Mouse (Mus musculus) heart, embryonic 14.5 days (tissue): ENCODE measurements at regions not wholly inside any gene's neighbourhood (a gene's known extent, or its start where the extent isn't known, plus 50 kb on each side); places are given as distances from the start of the nearest gene placed in this dataset.
A peak's percentile ranks its signal among the peaks of the same experiment; 100 is the strongest.

ENCODE experiments used
- ATAC-seq: fragments of 200-750 bp; cut with Nextera tagmentation; 2 replicates; pipeline ENCODE4 v1.8.0; 2017; ENCODE audit warnings: low read depth, moderate TSS enrichment; ENCODE audit not compliant: insufficient number of reproducible peaks, insufficient read depth, low FRiP score
- H3K27ac ChIP-seq, 2 experiments: fragments of 200-500 bp in 1 of 2; fragments of 300-500 bp in 1 of 2; sonication (generic) in 1 of 2; replicated peaks in 1 of 2; 2 replicates each; pipeline ENCODE4 v1.5.1; 2012 to 2014; ENCODE audit warnings: low read depth in 2 of 2, low read length in 2 of 2, control low read depth in 1 of 2, mild to moderate bottlenecking in 1 of 2, mixed read lengths in 1 of 2; ENCODE audit not compliant: control insufficient read depth in 1 of 2, insufficient read depth in 1 of 2
- H3K27me3 ChIP-seq: fragments of 300-500 bp; sonication (generic); 2 replicates; pipeline ENCODE4 v1.6.1; 2014; ENCODE audit warnings: mild to moderate bottlenecking, low read length, control low read depth; ENCODE audit not compliant: control insufficient read depth, insufficient read depth
- H3K36me3 ChIP-seq: fragments of 300-500 bp; sonication (generic); 2 replicates; pipeline ENCODE4 v1.6.1; 2014; ENCODE audit warnings: mild to moderate bottlenecking, control low read depth, low read length, mixed read lengths; ENCODE audit not compliant: control insufficient read depth, insufficient read depth
- H3K4me1 ChIP-seq, 2 experiments: fragments of 200-500 bp in 1 of 2; fragments of 300-500 bp in 1 of 2; sonication (generic) in 1 of 2; 2 replicates each; pipeline ENCODE4 v1.6.1; 2012 to 2014; ENCODE audit warnings: low read length in 2 of 2, control low read depth in 1 of 2, mixed read lengths in 1 of 2; ENCODE audit not compliant: control insufficient read depth in 2 of 2, insufficient read depth in 2 of 2
- H3K4me2 ChIP-seq: fragments of 300-500 bp; sonication (generic); 2 replicates; pipeline ENCODE4 v1.6.1; 2014; ENCODE audit warnings: mild to moderate bottlenecking, low read length
- H3K4me3 ChIP-seq, 2 experiments: fragments of 200-500 bp in 1 of 2; fragments of 300-500 bp in 1 of 2; sonication (generic) in 1 of 2; 2 replicates each; pipeline ENCODE4 v1.5.1; 2012 to 2014; ENCODE audit warnings: low read length in 2 of 2, mild to moderate bottlenecking in 2 of 2, control low read depth in 1 of 2, low read depth in 1 of 2, moderate library complexity in 1 of 2; ENCODE audit not compliant: control insufficient read depth in 1 of 2, insufficient read depth in 1 of 2
- H3K9ac ChIP-seq: fragments of 300-500 bp; sonication (generic); 2 replicates; pipeline ENCODE4 v1.6.1; 2014; ENCODE audit warnings: mild to moderate bottlenecking, low read length
- H3K9me3 ChIP-seq: fragments of 300-500 bp; sonication (generic); 2 replicates; pipeline ENCODE4 v1.6.1; 2016; ENCODE audit warnings: low read length, control low read depth; ENCODE audit not compliant: control insufficient read depth
- WGBS: fragments of 180-500 bp; shearing (Covaris S2); extraction: QIAGEN DNeasy Blood & Tissue Kit; methylation state at CpG from one replicate; pipeline ENCODE4 v1.1.7; 2014; 5-methylcytosine and 5-hydroxymethylcytosine counted together

DNA sequence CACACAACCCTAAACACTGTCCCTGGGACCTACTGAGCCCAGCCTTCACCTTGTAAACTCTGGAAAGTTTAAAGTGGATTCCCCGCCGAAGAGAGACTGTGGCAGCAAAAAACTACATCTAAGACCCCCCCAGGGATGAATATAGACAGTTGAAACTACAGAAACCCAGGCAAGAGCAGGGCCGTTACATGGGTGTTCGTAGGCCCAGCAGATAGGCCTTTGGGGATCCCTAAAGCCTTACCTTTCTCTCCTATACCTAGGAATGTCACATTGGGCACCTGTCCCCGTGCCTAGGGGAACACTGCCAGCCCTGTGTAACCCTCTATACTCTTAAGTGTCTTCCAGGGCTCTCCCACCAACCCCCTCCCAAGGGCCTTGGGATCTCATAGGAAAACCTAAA, 105.2 kb downstream of the Zfp36l2 start:
- Histone ChIP-seq H3K4me1 (peaks cover 44 to 46% of the 10 kb centered on the region in 2 experiments), H3K9ac (no peak overlapping the region), H3K9me3 (no peaks in the 10 kb centered on the region), H3K4me3 (no peak overlapping the region), H3K27me3 (no peaks in the 10 kb centered on the region), H3K4me2 (no peak overlapping the region), H3K27ac (peak overlapping the region in 1 of 2 experiments; percentile 37; a peak in 1 of 4 replicates), H3K36me3 (no peaks in the 10 kb centered on the region)
- 88% methylated on average over 5 of the region's 5 CpGs for WGBS
- no peak for ATAC-seq

DNA sequence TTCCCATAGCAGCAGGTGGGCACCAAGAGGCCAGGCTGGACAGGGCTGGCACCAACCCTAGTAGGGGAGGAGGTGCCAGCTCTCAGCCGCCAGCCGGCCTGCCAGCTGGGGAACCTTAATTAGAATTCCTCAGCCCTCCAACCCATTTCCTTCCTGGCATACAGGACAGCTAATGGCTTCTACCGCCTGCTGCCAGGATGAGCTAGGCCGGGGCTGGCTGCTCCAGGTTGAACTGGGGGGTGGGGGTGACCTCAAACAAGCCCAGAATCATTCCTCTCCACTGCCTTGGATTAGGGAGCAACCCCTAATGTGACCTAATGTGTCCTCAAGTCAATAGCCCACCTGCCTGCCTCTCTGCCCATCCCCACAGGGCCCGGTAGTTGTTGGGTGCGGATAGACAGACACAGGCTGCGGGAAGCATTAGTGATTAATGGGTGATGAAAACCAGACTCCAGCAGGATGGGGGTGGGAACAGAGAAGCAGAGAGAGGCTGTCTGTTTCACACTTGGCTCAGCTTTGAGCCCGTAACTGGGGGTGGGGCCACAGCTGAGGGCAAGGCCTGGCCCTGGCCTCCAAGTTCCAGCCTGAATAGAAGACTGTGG, 105.9 kb downstream of the Zfp36l2 start:
- Histone ChIP-seq H3K4me1 (peaks cover 44 to 46% of the 10 kb centered on the region in 2 experiments), H3K4me3 (no peak overlapping the region)
- WGBS, result 28% methylated on average over 8 of the region's 8 CpGs

DNA sequence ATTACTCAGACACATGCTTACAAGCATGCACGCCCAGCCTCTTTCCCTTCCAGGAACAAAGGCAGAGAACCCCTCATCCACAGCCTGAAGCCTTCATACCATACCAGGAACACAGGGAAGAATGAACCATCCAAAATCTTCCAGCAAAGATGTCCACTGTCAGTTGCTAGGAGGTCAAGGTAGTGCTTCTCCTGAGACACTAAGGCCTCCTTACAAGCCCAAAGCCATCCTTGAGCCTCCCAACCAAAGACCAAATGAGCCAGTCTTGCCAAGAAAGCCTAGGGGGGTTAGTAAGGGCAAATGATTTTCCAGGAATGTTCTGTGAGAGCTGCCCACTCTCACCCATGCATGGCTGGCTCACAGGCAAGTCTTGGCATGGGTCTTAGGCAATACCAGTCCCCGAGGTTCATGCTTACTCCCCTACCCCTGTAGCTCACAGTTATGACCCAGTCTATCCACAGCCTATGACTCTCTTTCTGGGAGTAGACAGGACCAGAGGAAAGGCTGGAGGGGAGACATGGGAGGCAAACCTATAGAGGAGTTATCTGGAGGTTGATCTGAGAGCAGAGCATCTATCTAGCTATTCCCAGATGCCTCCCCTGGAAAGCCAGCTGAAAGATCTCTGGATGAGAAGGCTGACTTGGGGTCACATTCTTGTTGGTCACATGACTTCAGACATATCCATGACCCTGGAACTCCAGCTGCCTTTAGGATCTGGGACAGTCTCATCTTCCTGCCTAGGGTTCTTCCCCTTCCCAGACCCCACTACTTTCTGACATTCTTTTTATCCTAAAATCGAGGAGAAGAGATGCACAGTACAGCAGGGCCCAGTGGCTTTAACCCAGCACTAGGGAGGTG, 112.4 kb downstream of the Zfp36l2 start:
- Histone ChIP-seq H3K27ac (no peak overlapping the region), H3K4me1 (peaks cover 5 to 9% of the 10 kb centered on the region in 2 experiments; a peak in 3 of 4 replicates)
- 80% methylated on average over 3 of the region's 3 CpGs for WGBS

More for the DNA sequence above, 105.9 kb downstream of the Zfp36l2 start:
- Histone ChIP-seq H3K9me3 (no peaks in the 10 kb centered on the region), H3K4me2 (no peak overlapping the region), H3K9ac (no peak overlapping the region), H3K36me3 (no peaks in the 10 kb centered on the region), H3K27me3 (no peaks in the 10 kb centered on the region), H3K27ac (peak overlapping the region; percentile 46 to 50)
- ATAC-seq, result peak; percentile 41; the same call in 1 of the 2 replicates

DNA sequence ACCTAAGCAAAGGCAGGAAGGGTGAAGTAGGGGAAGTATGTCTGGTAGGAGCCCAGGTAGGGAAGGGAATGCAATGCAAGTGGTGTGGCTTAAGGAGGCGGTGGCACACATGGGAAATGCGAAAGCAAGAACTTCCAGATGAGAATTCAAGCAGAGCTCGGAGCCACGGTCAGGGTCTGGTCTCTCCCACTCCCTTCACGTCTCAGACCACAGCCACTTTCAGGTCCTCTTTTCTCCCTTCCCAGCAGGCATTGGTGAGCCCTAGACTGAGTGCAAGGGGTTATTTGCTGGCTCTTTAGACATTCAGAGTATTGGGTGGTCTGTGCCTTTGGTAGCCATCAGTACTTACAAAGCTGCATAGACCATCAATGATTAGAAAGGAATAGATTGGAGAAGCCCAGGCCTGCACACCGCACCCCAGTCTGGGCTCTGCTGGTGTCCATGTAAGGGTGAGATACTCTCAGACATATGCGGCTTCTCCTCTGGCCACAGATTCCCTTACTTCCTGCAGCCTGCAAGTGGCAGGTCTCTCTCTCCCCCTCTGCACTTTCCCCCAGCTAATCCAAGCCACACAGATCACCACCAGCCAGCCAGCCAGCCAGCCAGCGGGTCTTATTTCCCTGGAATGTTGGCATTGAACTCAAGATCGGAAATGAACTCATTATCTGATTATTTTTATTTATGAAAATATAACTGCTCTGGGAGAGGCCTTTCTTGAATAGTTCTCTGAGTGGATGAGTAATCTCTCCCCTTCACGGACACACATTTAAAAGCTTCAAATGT, 113.6 kb downstream of the Zfp36l2 start:
- Histone ChIP-seq H3K4me1 (peaks cover 5 to 9% of the 10 kb centered on the region in 2 experiments; a peak in 3 of 4 replicates), H3K9me3 (no peaks in the 10 kb centered on the region), H3K36me3 (no peaks in the 10 kb centered on the region), H3K9ac (peak overlapping the region; percentile 14; the same call in 1 of the 2 replicates), H3K4me3 (no peak overlapping the region), H3K27ac (no peak overlapping the region), H3K4me2 (no peak overlapping the region), H3K27me3 (no peaks in the 10 kb centered on the region)
- no peak for ATAC-seq
- 61% methylated on average over 10 of the region's 10 CpGs for WGBS

More for the DNA sequence above, 112.4 kb downstream of the Zfp36l2 start:
- H3K9ac ChIP-seq, result no peak overlapping the region
- no peaks in the 10 kb centered on the region for H3K9me3 ChIP-seq
- H3K27me3 ChIP-seq, result no peaks in the 10 kb centered on the region
- ATAC-seq, result no peak
- no peak overlapping the region for H3K4me3 ChIP-seq
- no peaks in the 10 kb centered on the region for H3K36me3 ChIP-seq
- H3K4me2 ChIP-seq, result no peak overlapping the region

DNA sequence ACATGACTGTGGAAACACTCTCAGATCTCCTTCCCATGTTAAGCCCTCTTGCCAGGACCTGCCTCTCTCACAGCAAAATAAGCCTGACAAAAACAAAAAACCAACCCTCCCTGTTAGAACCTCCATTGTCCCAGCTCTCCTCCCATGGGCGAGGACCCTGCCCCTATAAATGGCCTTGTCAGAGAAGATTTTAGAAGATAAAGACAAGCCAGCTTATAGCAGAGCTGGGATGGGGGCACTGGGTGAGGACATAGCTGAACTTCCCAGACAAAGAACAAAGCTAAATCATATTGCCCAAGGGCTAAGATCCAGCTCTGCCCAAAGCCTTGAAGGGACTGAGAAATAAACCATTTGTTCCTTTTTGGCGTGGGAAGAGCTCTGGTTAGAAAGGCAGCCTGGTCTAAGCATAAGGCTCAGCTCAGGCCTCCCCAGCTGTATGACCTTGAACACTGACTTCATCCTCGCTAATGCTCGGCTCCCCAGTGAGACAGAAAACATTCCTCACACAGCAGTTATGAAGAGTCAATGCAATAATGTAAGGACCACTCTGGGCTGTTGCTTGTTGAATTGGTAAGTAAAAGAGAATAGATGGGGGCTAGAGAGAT, 115.2 kb downstream of the Zfp36l2 start:
- ATAC-seq, result no peak
- H3K27me3 ChIP-seq, result no peaks in the 10 kb centered on the region
- H3K27ac ChIP-seq, result no peak overlapping the region

DNA sequence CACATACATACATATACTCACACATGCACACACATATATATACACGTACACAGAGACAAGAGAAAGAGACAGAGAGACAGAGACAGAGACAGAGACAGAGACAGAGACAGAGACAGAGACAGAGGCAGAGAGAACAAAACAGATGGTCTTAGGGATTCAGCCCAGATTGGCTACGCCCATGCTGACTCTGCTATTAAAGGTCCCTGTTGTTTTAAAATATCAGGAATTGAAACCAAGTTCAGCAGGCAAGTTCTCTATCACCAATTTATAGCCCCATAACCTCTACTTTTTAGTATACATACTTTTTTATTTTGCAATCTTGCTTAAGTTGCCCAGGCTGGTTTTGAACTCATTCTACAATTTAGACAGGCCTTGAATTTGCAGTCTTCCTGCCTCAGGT, 115.9 kb downstream of the Zfp36l2 start:
- no peak for ATAC-seq

More for the DNA sequence above, 115.2 kb downstream of the Zfp36l2 start:
- Histone ChIP-seq H3K9ac (no peak overlapping the region), H3K4me3 (no peak overlapping the region), H3K36me3 (no peaks in the 10 kb centered on the region), H3K4me2 (no peak overlapping the region), H3K4me1 (peaks cover 9 to 12% of the 10 kb centered on the region in 2 experiments; a peak in 3 of 4 replicates), H3K9me3 (no peaks in the 10 kb centered on the region)
- 38% methylated on average over 4 of the region's 4 CpGs for WGBS

DNA sequence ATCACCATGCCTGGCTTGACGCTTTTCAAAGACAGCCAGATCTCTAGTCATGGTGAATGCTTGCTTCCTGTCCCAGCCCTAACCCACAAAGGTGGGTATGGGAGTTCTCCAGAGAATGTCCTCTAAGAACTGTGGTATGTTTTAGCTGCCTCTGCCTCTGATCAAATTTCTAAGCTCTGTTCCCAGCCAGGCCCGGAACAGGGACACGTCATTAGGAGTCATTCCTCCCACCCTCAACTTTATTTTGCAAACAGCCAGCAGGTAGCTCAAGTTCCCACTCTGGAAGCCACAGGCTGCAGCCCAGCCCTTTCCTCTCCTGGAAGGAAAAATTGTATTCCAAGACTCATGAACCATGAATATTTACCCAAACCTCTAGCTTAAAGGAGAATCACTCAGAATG, 117.2 kb downstream of the Zfp36l2 start:
- peaks cover 9 to 12% of the 10 kb centered on the region in 2 experiments; a peak in 3 of 4 replicates for H3K4me1 ChIP-seq
- 82% methylated on average over 3 of the region's 3 CpGs for whole genome bisulfite sequencing
- no peak for ATAC-seq

More for the DNA sequence above, 115.9 kb downstream of the Zfp36l2 start:
- WGBS, result 87% methylated on average over 2 of the region's 2 CpGs
- no peak overlapping the region for H3K27ac ChIP-seq
- H3K36me3 ChIP-seq, result no peaks in the 10 kb centered on the region
- H3K4me1 ChIP-seq, result peaks cover 9 to 12% of the 10 kb centered on the region in 2 experiments; a peak in 3 of 4 replicates
- no peaks in the 10 kb centered on the region for H3K9me3 ChIP-seq
- no peaks in the 10 kb centered on the region for H3K27me3 ChIP-seq
- H3K4me3 ChIP-seq, result no peak overlapping the region
- H3K4me2 ChIP-seq, result no peak overlapping the region
- no peak overlapping the region for H3K9ac ChIP-seq

More for the DNA sequence above, 117.2 kb downstream of the Zfp36l2 start:
- Histone ChIP-seq H3K9ac (no peak overlapping the region), H3K27me3 (no peaks in the 10 kb centered on the region), H3K9me3 (no peaks in the 10 kb centered on the region), H3K4me3 (no peak overlapping the region), H3K4me2 (no peak overlapping the region), H3K27ac (no peak overlapping the region), H3K36me3 (no peaks in the 10 kb centered on the region)
